Mouse (Mus musculus) embryonic facial prominence, embryonic 14.5 days (tissue): Measurements from ENCODE around the gene 1500009C09Rik. TPM values are rescaled to one million over a fixed set of nuclear protein-coding genes. Genes with fewer than 3 reads are reported as not detected.
A peak's percentile ranks its signal among the peaks of the same experiment; 100 is the strongest.
"Not testable (repeated sequence)": the region's sequence is repeated elsewhere in the genome, so short reads cannot be mapped to it uniquely, and the experiment has no call there.

Experiments used
- ATAC-seq: fragments of 200-750 bp; cut with Nextera tagmentation; 2 replicates; pipeline ENCODE4 v1.8.0; 2017; ENCODE audit warnings: low read depth, moderate number of reproducible peaks, moderate TSS enrichment
- DNase-seq: peaks from one replicate; pipeline ENCODE4 v3.0.0-alpha.2; 2015; ENCODE audit warnings: low spot score
- H3K27ac ChIP-seq: fragments of 300-500 bp; sonication (generic); replicated peaks from 2 replicates; pipeline ENCODE4 v1.5.1; 2014; ENCODE audit warnings: low read depth, mild to moderate bottlenecking, low read length, moderate library complexity
- H3K27me3 ChIP-seq: fragments of 300-500 bp; sonication (generic); replicated peaks from 2 replicates; pipeline ENCODE4 v1.6.1; 2014; ENCODE audit warnings: low read length; ENCODE audit not compliant: control insufficient read depth, insufficient read depth
- H3K36me3 ChIP-seq: fragments of 300-500 bp; sonication (generic); 2 replicates; pipeline ENCODE4 v1.6.1; 2014; ENCODE audit warnings: low read length, mixed read lengths; ENCODE audit not compliant: control insufficient read depth, insufficient read depth
- H3K4me1 ChIP-seq: fragments of 300-500 bp; sonication (generic); 2 replicates; pipeline ENCODE4 v1.6.1; 2014; ENCODE audit warnings: antibody characterized with exemption, low read length; ENCODE audit not compliant: control insufficient read depth, insufficient read depth
- H3K4me2 ChIP-seq: fragments of 300-500 bp; sonication (generic); 2 replicates; pipeline ENCODE4 v1.6.1; 2014; ENCODE audit warnings: low read depth, mild to moderate bottlenecking, low read length, moderate library complexity, mixed read lengths
- H3K4me3 ChIP-seq: fragments of 300-500 bp; sonication (generic); 2 replicates; pipeline ENCODE4 v1.5.1; 2014; ENCODE audit warnings: low read depth, mild to moderate bottlenecking, low read length
- H3K9ac ChIP-seq: fragments of 300-500 bp; sonication (generic); 2 replicates; pipeline ENCODE4 v1.6.1; 2014; ENCODE audit warnings: low read depth, mild to moderate bottlenecking, low read length, moderate library complexity, mixed read lengths
- H3K9me3 ChIP-seq: fragments of 300-500 bp; sonication (generic); 2 replicates; pipeline ENCODE4 v1.6.1; 2016; ENCODE audit warnings: low read length; ENCODE audit not compliant: control insufficient read depth
- WGBS: fragments of 180-500 bp; shearing (Covaris S2); extraction: QIAGEN DNeasy Blood & Tissue Kit; methylation state at CpG from one replicate; pipeline ENCODE4 v1.1.7; 2014; 5-methylcytosine and 5-hydroxymethylcytosine counted together
- polyA plus RNA-seq: library from polyadenylated mRNA; unstranded; fragments of >200 nt; fragmentation: Nextera tagmentation; extraction: Ambion mirVana; gene quantifications from 2 replicates; pipeline ENCODE4 v1.2.1, GENCODE M21; 2014

The 1500009C09Rik gene
- polyA plus RNA-seq, 1 experiment from 2014 or later, result 0.25 TPM

DNA sequence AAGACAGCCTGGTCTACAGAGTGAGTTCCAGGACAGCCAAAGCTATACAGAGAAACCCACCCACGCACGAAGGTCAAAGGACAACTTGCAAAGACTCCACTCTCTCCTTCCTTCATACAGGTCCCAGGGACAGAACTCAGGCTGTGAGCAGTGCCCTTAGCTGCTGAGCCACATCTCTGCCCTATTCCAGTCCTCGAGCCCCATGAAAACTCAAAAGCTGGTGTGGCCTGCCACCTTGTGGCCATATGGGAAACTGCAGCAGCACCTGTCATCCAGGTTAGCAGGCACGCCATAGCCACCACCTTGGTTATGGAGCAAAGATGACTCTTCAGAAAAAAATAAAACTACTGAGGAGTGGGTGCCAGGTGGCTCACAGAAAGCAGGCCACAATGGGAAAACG lies 15.6 kb upstream of the 1500009C09Rik start:
- ATAC-seq (peak; percentile 85), DNase-seq (peak; percentile 74)
- Histone ChIP-seq H3K9me3 (no peaks in the 10 kb centered on the region), H3K4me3 (no peak overlapping the region), H3K4me2 (no peak overlapping the region), H3K9ac (no peak overlapping the region), H3K27ac (no peak overlapping the region), H3K4me1 (no peaks in the 10 kb centered on the region), H3K36me3 (peaks cover 4% of the 10 kb centered on the region; the same call in 1 of the 2 replicates), H3K27me3 (no peaks in the 10 kb centered on the region)
- WGBS, result 15% methylated on average over 5 of the region's 5 CpGs

DNA sequence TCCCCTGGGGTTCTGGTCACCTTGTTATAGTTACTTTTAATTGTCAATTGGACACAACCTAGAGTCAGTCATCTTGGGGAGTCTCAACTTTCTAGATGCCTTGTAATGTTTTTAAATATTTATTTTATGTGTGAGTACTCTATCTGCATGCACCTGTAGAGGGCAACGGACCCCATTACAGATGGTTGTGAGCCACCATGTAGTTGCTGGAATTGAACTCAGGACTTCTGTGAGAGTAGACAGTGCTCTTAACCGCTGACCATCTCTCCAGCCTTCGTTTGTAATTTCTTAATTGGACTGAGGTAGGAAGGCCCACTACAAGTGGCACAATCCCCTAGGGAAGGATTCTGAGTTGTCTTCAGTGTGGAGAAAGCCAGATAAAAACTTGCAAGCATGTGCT lies 8.9 kb upstream of the 1500009C09Rik start:
- H3K4me1 ChIP-seq, result peaks cover 4% of the 10 kb centered on the region
- H3K27me3 ChIP-seq, result no peaks in the 10 kb centered on the region
- DNase-seq, result no peak
- no peak for ATAC-seq
- peak overlapping the region; percentile 81 for H3K4me3 ChIP-seq
- no peak overlapping the region for H3K27ac ChIP-seq
- H3K9ac ChIP-seq, result peak overlapping the region; percentile 71
- WGBS, result 67% methylated on average over 3 of the region's 3 CpGs
- peaks cover 1% of the 10 kb centered on the region; the same call in 1 of the 2 replicates for H3K36me3 ChIP-seq
- peak overlapping the region; percentile 86 for H3K4me2 ChIP-seq
- no peaks in the 10 kb centered on the region for H3K9me3 ChIP-seq

DNA sequence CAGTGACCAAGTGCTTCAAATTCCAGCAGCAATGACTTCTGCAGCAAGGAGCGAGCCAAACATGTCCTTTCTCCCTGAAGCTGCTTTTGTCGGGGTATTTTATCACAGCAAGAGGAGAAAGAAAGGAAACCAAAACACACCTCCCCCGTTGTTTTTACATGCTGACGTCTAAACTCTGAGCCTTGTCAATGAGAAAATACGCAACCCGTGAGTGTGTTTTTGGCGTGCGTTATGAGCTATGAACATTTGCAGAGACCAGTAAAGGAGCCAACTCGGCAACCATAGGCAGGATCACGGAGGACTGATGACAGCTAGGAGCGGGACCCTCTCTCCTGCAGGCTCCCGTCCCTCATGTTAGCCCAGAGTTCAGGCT lies 8.5 kb upstream of the 1500009C09Rik start:
- H3K4me1 ChIP-seq, result peaks cover 4% of the 10 kb centered on the region
- peak overlapping the region; percentile 61; the same call in 1 of the 2 replicates for H3K27ac ChIP-seq
- 5% methylated on average over 12 of the region's 12 CpGs for WGBS
- H3K4me3 ChIP-seq, result peak overlapping the region; percentile 81
- no peaks in the 10 kb centered on the region for H3K36me3 ChIP-seq
- no peaks in the 10 kb centered on the region for H3K27me3 ChIP-seq
- no peaks in the 10 kb centered on the region for H3K9me3 ChIP-seq
- peak overlapping the region; percentile 86 for H3K4me2 ChIP-seq
- DNase-seq, result no peak
- ATAC-seq, result no peak; the same call in 1 of the 2 replicates
- H3K9ac ChIP-seq, result peak overlapping the region; percentile 71

DNA sequence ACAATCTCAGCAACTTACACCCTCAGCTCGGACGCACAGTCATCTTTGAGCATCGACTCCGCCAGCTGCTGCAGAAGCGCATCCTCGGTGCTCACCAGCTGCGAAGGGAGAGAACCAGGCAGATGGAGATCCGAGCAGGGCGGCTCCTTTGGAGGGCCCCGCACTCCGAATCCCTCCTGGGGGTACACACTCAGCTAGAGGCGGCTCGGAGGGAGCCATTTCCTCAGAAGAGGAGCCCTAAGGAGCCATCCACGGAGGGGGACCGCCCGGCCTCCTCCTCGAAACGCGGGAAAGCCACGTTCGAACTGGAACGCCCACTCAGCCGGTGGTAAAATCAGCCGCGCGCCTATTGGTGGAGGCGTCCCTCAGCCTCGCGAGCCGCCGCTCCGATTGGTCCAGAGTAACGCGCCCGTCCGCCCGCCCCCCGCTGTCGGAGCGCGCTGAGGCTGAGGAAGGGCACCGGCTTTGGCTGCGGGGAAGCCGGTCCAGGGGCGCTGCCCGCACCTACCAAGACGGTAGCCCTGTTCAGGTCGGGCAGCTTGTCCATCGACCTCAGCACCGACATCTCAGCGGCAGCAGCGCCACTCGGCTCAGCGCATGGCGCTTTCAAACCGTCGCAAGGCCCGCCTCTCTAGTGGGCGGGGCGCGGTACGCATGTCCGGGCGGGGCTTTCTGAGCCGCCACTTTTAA lies 7.9 kb upstream of the 1500009C09Rik start, which contains the start of gene Cenpm:
Cenpm (minus strand) TSS at position 634 of the 690 bp plus-strand sequence.
- H3K4me2 ChIP-seq, result peak within 1 kb of the TSS; percentile 86
- H3K27me3 ChIP-seq, result no peaks in the 10 kb centered on the region
- 0% methylated on average over 31 of the region's 65 CpGs for WGBS
- peak; percentile 96 for DNase-seq
- peak within 1 kb of the TSS; percentile 71 for H3K9ac ChIP-seq
- peak within 1 kb of the TSS; percentile 71 for H3K27ac ChIP-seq
- no peaks in the 10 kb centered on the region for H3K9me3 ChIP-seq
- H3K4me3 ChIP-seq, result peak within 1 kb of the TSS; percentile 81
- no peaks in the 10 kb centered on the region for H3K36me3 ChIP-seq
- ATAC-seq, result peak; percentile 99
- H3K4me1 ChIP-seq, result peaks cover 4% of the 10 kb centered on the region

DNA sequence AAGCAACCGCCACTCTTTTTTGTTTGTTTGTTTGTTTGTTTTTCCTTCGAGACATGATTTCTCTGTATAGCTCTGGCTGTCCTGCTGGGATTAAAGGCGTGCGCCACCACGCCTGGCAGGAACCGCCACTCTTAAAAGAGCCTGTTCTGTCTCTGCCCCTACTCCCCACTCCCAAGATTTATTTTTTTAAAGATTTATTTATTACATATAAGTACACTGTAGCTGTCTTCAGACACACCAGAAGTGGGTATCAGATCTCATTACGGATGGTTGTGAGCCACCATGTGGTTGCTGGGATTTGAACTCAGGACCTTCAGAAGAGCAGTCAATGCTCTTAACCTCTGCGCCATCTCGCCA lies 7.4 kb upstream of the 1500009C09Rik start:
- H3K4me2 ChIP-seq, result peak overlapping the region; percentile 86
- not testable (repeated sequence) for DNase-seq, ATAC-seq, H3K27me3 ChIP-seq, H3K36me3 ChIP-seq, H3K4me1 ChIP-seq, H3K9me3 ChIP-seq
- peak overlapping the region; percentile 81 for H3K4me3 ChIP-seq
- 21% methylated on average over 9 of the region's 9 CpGs for WGBS
- peak overlapping the region; percentile 71 for H3K9ac ChIP-seq
- H3K27ac ChIP-seq, result peak overlapping the region; percentile 71; the same call in 1 of the 2 replicates

DNA sequence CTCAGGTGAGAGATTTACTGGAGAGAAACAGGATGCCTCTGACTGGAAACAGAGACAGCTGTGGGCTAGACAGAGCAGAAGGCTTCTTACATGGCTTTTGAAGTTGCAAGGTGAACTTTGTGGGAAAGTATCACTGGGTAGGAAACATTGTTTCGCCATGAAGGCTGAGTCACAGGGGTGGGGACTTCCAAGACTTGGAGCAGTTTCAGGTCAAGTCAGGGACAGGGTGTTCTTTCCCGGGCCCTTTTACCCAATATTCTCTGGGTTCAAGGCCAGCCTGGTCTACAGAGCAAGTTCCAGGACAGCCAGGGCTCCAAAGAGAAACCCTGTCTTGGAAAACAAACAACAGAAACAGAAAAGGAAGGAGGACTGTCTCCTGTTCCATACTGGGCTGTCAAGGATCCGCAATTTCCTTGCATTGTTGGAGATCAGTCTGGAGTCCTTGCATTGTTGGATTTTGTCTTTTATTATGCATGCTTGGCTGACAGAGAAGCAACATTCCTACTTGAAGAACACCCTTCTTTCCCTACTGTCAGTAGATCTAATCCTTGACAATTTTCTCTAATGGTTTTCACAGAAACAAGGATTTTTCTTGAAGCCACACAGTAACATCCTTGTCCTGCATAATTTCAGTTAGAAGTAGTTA lies 4.9 kb upstream of the 1500009C09Rik start:
- Histone ChIP-seq H3K27me3 (no peaks in the 10 kb centered on the region), H3K4me2 (no peak overlapping the region), H3K9ac (no peak overlapping the region), H3K36me3 (no peaks in the 10 kb centered on the region), H3K4me1 (peaks cover 4% of the 10 kb centered on the region), H3K4me3 (no peak overlapping the region), H3K27ac (no peak overlapping the region), H3K9me3 (no peaks in the 10 kb centered on the region)
- ATAC-seq, result no peak
- WGBS, result 67% methylated on average over 3 of the region's 3 CpGs
- no peak for DNase-seq

DNA sequence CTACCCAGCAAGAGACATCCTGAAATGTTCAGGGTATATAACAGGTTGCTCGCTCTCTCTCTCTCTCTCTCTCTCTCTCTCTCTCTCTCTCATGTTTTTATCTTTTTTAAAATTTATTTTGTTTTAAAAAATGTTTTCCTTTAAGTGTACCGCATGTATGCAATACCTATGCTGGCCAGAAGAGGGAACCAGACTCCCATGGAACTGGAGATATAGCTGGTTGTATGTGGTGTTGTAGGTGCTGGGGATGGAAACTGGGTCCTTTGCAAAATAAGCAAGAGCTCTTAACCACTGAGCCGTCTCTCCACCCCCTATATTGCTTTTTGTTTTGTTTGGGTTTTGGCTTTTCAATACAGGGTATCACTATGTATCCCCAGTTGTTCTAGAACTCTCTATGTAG lies 618 bp upstream of the 1500009C09Rik start:
- DNase-seq (no peak), ATAC-seq (no peak)
- WGBS, result 90% methylated on average over 3 of the region's 3 CpGs

DNA sequence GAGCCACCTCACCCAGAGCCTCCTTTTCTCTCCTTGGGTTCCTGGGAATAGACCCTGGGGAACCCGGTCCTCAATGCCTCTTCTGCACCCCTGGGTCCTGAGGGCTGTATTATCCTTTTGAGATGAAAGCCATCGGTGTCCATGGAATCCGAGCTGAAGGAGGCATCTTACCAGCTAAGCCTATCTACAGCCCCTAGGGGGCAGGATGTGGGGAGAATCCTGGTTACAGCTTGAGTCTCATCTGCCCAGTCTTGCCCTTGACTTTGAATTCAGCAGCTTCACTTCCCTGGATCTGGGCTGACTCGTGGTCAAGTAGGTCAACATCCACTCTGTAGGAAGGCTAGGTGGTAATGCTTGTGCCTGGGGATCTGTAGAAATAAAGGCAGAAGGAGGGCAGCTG lies 3.1 kb downstream of the 1500009C09Rik start:
- DNase-seq, result no peak
- Histone ChIP-seq H3K4me1 (no peaks in the 10 kb centered on the region), H3K9me3 (no peaks in the 10 kb centered on the region), H3K36me3 (no peaks in the 10 kb centered on the region), H3K9ac (no peak overlapping the region), H3K4me2 (no peak overlapping the region), H3K27ac (no peak overlapping the region), H3K4me3 (no peak overlapping the region), H3K27me3 (no peaks in the 10 kb centered on the region)
- ATAC-seq, result no peak
- 40% methylated on average over 4 of the region's 4 CpGs for WGBS

More for the DNA sequence above, 618 bp upstream of the 1500009C09Rik start:
- no peak overlapping the region for H3K27ac ChIP-seq
- no peaks in the 10 kb centered on the region for H3K27me3 ChIP-seq
- no peaks in the 10 kb centered on the region for H3K9me3 ChIP-seq
- no peak overlapping the region for H3K4me3 ChIP-seq
- H3K4me1 ChIP-seq, result no peaks in the 10 kb centered on the region
- H3K36me3 ChIP-seq, result no peaks in the 10 kb centered on the region
- H3K9ac ChIP-seq, result no peak overlapping the region
- no peak overlapping the region for H3K4me2 ChIP-seq
